ENCODE assay signal across 14 mouse cellular contexts in genomic region chr1:168325786-168326185, GRCm38 (mm10).
DNase-seq lines count a peak whose midpoint lies in the region; ATAC-seq and TF ChIP-seq lines count a peak whose summit lies in the region.
"Had no signal": no experiment of that assay in that cellular context is flagged by ENCODE, and none has a peak within 500 bp of the region (broad histone marks: within the 10 kb centered on the region; RNA-seq: fewer than 3 reads in every experiment).

No protein-coding gene starts in this region.

- no peak for TF ChIP-seq CTCF in lung, adult 2 months (IDR thresholded peaks at IDR 0.05; ENCODE audit: insufficient read depth, low read length)

- TF ChIP-seq POLR2A in lung, adult 2 months (IDR thresholded peaks at IDR 0.05; ENCODE audit: borderline replicate concordance, extremely low read depth, low read depth, low read length) = no peak

- H3K4me1 ChIP-seq in neural tube, embryonic 11.5 days (ENCODE audit: control insufficient read depth, insufficient read depth, low read length) = peaks cover 23% of the 10 kb centered on the region
- peaks cover 48% of the 10 kb centered on the region for H3K4me1 ChIP-seq in limb, embryonic 12.5 days (replicated peaks)
- peaks cover 9% of the 10 kb centered on the region for H3K4me1 ChIP-seq in lung, adult 2 months (ENCODE audit: control insufficient read depth, insufficient read depth, low read length)

- ATAC-seq in neural tube, embryonic 11.5 days (ENCODE audit: insufficient read depth, low FRiP score, low TSS enrichment) = no peak
- ATAC-seq in limb, embryonic 12.5 days (ENCODE audit: insufficient number of reproducible peaks, insufficient read depth, low FRiP score, low TSS enrichment, low read depth) = peak; percentile 15; the same call in 1 of the 2 replicates
- ATAC-seq: inflammation-experienced regulatory T-cells, adult 6 months had no signal

- H3K4me2 ChIP-seq in neural tube, embryonic 11.5 days (ENCODE audit: low read depth) = no peak overlapping the region
- H3K4me2 ChIP-seq in limb, embryonic 12.5 days = no peak overlapping the region
- H3K4me2 ChIP-seq: liver, embryonic 13.5 days had no signal

- H3K27ac ChIP-seq in neural tube, embryonic 11.5 days (ENCODE audit: low read depth, low read length) = 0 out of 2 replicates have a peak overlapping the region, but pooled peaks have one; percentile 27
- H3K27ac ChIP-seq in limb, embryonic 12.5 days = no peak overlapping the region
- H3K27ac ChIP-seq: liver, embryonic 13.5 days had no signal

- H3K36me3 ChIP-seq in neural tube, embryonic 11.5 days (ENCODE audit: control insufficient read depth, insufficient read depth, low read length) = no peaks in the 10 kb centered on the region
- H3K36me3 ChIP-seq in limb, embryonic 12.5 days = peaks cover 4% of the 10 kb centered on the region; the same call in 1 of the 2 replicates
- H3K36me3 ChIP-seq: G1E; liver, embryonic 13.5 days had no signal

- peak; percentile 13 for DNase-seq in heart, adult 11 months
- DNase-seq in heart, postnatal 25 days (ENCODE audit: low spot score) = no peak
- DNase-seq in neural tube, embryonic 11.5 days (ENCODE audit: low spot score) = no peak
- DNase-seq in neural tube, embryonic 10.5 days (ENCODE audit: extremely low spot score, low spot score) = no peak
- no peak for DNase-seq in liver
- DNase-seq in c-Kit-positive CD71-positive TER-119-positive erythroid progenitor cells, embryonic 14.5 days (ENCODE audit: low spot score) = no peak
- no peak for DNase-seq in lung, adult 2 months
- DNase-seq: layer of hippocampus, adult 9-11 months; liver, embryonic 13.5 days; right cerebral cortex, adult 18-20 months; thymus, postnatal 4 days had no signal

- H3K9me3 ChIP-seq in neural tube, embryonic 11.5 days (ENCODE audit: control insufficient read depth, low read length) = no peaks in the 10 kb centered on the region
- no peaks in the 10 kb centered on the region for H3K9me3 ChIP-seq in limb, embryonic 12.5 days
- H3K9me3 ChIP-seq: liver, embryonic 13.5 days had no signal

- no peaks in the 10 kb centered on the region for H3K27me3 ChIP-seq in neural tube, embryonic 11.5 days (ENCODE audit: control insufficient read depth, insufficient read depth, low read length)
- H3K27me3 ChIP-seq in limb, embryonic 12.5 days = no peaks in the 10 kb centered on the region; the same call in 1 of the 2 replicates

- intact Hi-C loops in heart, postnatal 25 days (cut with DNase I) = no loop called here

- no peak overlapping the region for H3K4me3 ChIP-seq in neural tube, embryonic 11.5 days (ENCODE audit: low read depth, low read length)
- H3K4me3 ChIP-seq in limb, embryonic 12.5 days (replicated peaks) = no peak overlapping the region
- H3K4me3 ChIP-seq in lung, adult 2 months (replicated peaks; ENCODE audit: extremely low read depth, low read depth, low read length) = no peak overlapping the region
- H3K4me3 ChIP-seq: liver, embryonic 13.5 days had no signal

- 46% methylated on average over 4 of the region's 4 CpGs for WGBS in neural tube, embryonic 11.5 days
- WGBS in limb, embryonic 12.5 days = 57% methylated on average over 4 of the region's 4 CpGs
- 85% methylated on average over 4 of the region's 4 CpGs for WGBS in lung, adult 2 months

- H3K9ac ChIP-seq in neural tube, embryonic 11.5 days (ENCODE audit: low read length) = no peak overlapping the region
- H3K9ac ChIP-seq in limb, embryonic 12.5 days (replicated peaks) = no peak overlapping the region
- H3K9ac ChIP-seq: liver, embryonic 13.5 days had no signal
